Mouse (Mus musculus) megakaryocyte-erythroid progenitor cell, adult 5-6 weeks (primary cell): ENCODE data around the gene Camk2n2. TPM values are rescaled to one million over a fixed set of nuclear protein-coding genes. Genes with fewer than 3 reads are reported as not detected.

Experiments
- ATAC-seq: replicated peaks from 2 replicates; pipeline ENCODE4 v1.8.0; 2016; ENCODE audit warnings: mild to moderate bottlenecking, inconsistent platforms; ENCODE audit not compliant: severe bottlenecking, poor library complexity, low FRiP score, low TSS enrichment
- total RNA-seq, 2 experiments: library from RNA; stranded (forward) in 1 of 2; stranded (reverse) in 1 of 2; fragments of 200-1000, 215-1000 nt in 1 of 2; fragments of >200 nt in 1 of 2; fragmentation: Nextera tagmentation in 1 of 2; gene quantifications; 2 replicates each; pipeline ENCODE4 v1.2.3; 2014 to 2017

Gene Camk2n2
- total RNA-seq, 2 experiments from 2014 or later = not detected

GRCm38 (mm10) chr16:20611357-20612227, 9.5 kb downstream of the Camk2n2 start, which contains the start of the genes Eef1akmt4, Gm49333 and Alg3:
Eef1akmt4 (plus strand) TSS chr16:20611593.
Gm49333 (plus strand) TSS chr16:20611610.
Alg3 (minus strand) TSS chr16:20611735.
- ATAC-seq = peak; percentile 97

GRCm38 (mm10) chr16:20610501-20611356, 10.4 kb downstream of the Camk2n2 start:
- ATAC-seq = peak; percentile 69

GRCm38 (mm10) chr16:20604705-20605104, 16.4 kb downstream of the Camk2n2 start:
- no peak for ATAC-seq

GRCm38 (mm10) chr16:20600511-20600910, 20.6 kb downstream of the Camk2n2 start:
- no peak for ATAC-seq

- ATAC-seq = no peak
These were observed 24.2 kb downstream of the Camk2n2 start for GRCm38 (mm10) chr16:20596687-20597441.

GRCm38 (mm10) chr16:20595737-20596136, 25.4 kb downstream of the Camk2n2 start:
- ATAC-seq = no peak

- ATAC-seq = peak; percentile 85
These were observed 25.9 kb downstream of the Camk2n2 start for GRCm38 (mm10) chr16:20595060-20595673.

GRCm38 (mm10) chr16:20591076-20591705, 29.9 kb downstream of the Camk2n2 start:
- no peak for ATAC-seq

GRCm38 (mm10) chr16:20590680-20591038, 30.4 kb downstream of the Camk2n2 start:
- ATAC-seq = no peak

- ATAC-seq = no peak
These were observed 31.0 kb downstream of the Camk2n2 start for GRCm38 (mm10) chr16:20589939-20590679.

GRCm38 (mm10) chr16:20589366-20589938, 31.6 kb downstream of the Camk2n2 start, which contains the start of gene Vwa5b2:
Vwa5b2 (plus strand) TSS chr16:20589471.
- ATAC-seq = no peak

Other genes starting within 250 kb of the Camk2n2 start
- 71.7 and 81.0 TPM in 2 replicates for gene Abcc5, start 194.9 kb downstream of the Camk2n2 start, total RNA-seq (2014; fragmentation: Nextera tagmentation)
- gene Abcc5, start 194.9 kb downstream of the Camk2n2 start, total RNA-seq (2017) = 29.2 and 40.1 TPM in 2 replicates
- gene Eif2b5, start 122.5 kb downstream of the Camk2n2 start, total RNA-seq (2014; fragmentation: Nextera tagmentation) = 80.8 and 82.4 TPM in 2 replicates
- gene Eif2b5, start 122.5 kb downstream of the Camk2n2 start, total RNA-seq (2017) = 108 TPM in 2 replicates
- gene Dvl3, start 104.3 kb downstream of the Camk2n2 start, total RNA-seq (2014; fragmentation: Nextera tagmentation) = 27.7 and 32.8 TPM in 2 replicates
- 2.7 and 3.3 TPM in 2 replicates for gene Dvl3, start 104.3 kb downstream of the Camk2n2 start, total RNA-seq (2017)
- 166 and 200 TPM in 2 replicates for gene Ap2m1, start 85.8 kb downstream of the Camk2n2 start, total RNA-seq (2014; fragmentation: Nextera tagmentation)
- gene Ap2m1, start 85.8 kb downstream of the Camk2n2 start, total RNA-seq (2017) = 113 and 150 TPM in 2 replicates
- 42.8 and 60.5 TPM in 2 replicates for gene Abcf3, start 72.7 kb downstream of the Camk2n2 start, total RNA-seq (2014; fragmentation: Nextera tagmentation)
- gene Abcf3, start 72.7 kb downstream of the Camk2n2 start, total RNA-seq (2017) = 38.7 and 42.9 TPM in 2 replicates
- gene Vwa5b2, start 31.8 kb downstream of the Camk2n2 start, total RNA-seq (2014; fragmentation: Nextera tagmentation) = not detected in 2 replicates
- gene Vwa5b2, start 31.8 kb downstream of the Camk2n2 start, total RNA-seq (2017) = not detected in 2 replicates
- 13.3 and 32.7 TPM in 2 replicates for gene Eef1akmt4, start 9.7 kb downstream of the Camk2n2 start, total RNA-seq (2014; fragmentation: Nextera tagmentation)
- 5.4 and 6.5 TPM in 2 replicates for gene Eef1akmt4, start 9.7 kb downstream of the Camk2n2 start, total RNA-seq (2017)
- gene Gm49333, start 9.7 kb downstream of the Camk2n2 start, total RNA-seq (2014; fragmentation: Nextera tagmentation) = not detected in 2 replicates
- not detected in 2 replicates for gene Gm49333, start 9.7 kb downstream of the Camk2n2 start, total RNA-seq (2017)
- 28.7 and 36.6 TPM in 2 replicates for gene Alg3, start 9.6 kb downstream of the Camk2n2 start, total RNA-seq (2014; fragmentation: Nextera tagmentation)
- 24.3 and 33.1 TPM in 2 replicates for gene Alg3, start 9.6 kb downstream of the Camk2n2 start, total RNA-seq (2017)
- gene Ece2, start 8.5 kb upstream of the Camk2n2 start, total RNA-seq (2014; fragmentation: Nextera tagmentation) = not detected in 2 replicates
- not detected in 2 replicates for gene Ece2, start 8.5 kb upstream of the Camk2n2 start, total RNA-seq (2017)
- gene Psmd2, start 30.4 kb upstream of the Camk2n2 start, total RNA-seq (2014; fragmentation: Nextera tagmentation) = 234 and 246 TPM in 2 replicates
- 233 and 271 TPM in 2 replicates for gene Psmd2, start 30.4 kb upstream of the Camk2n2 start, total RNA-seq (2017)
- 287 and 336 TPM in 2 replicates for gene Eif4g1, start 47.0 kb upstream of the Camk2n2 start, total RNA-seq (2014; fragmentation: Nextera tagmentation)
- 332 and 405 TPM in 2 replicates for gene Eif4g1, start 47.0 kb upstream of the Camk2n2 start, total RNA-seq (2017)
- gene Fam131a, start 72.0 kb upstream of the Camk2n2 start, total RNA-seq (2014; fragmentation: Nextera tagmentation) = not detected in 2 replicates
- gene Fam131a, start 72.0 kb upstream of the Camk2n2 start, total RNA-seq (2017) = 0.85 TPM in 1 of 2 replicates, not detected in the other
- 81.4 and 97.1 TPM in 2 replicates for gene Polr2h, start 96.4 kb upstream of the Camk2n2 start, total RNA-seq (2014; fragmentation: Nextera tagmentation)
- 103 and 142 TPM in 2 replicates for gene Polr2h, start 96.4 kb upstream of the Camk2n2 start, total RNA-seq (2017)
- 16.7 and 29.1 TPM in 2 replicates for gene Clcn2, start 96.5 kb upstream of the Camk2n2 start, total RNA-seq (2014; fragmentation: Nextera tagmentation)
- gene Clcn2, start 96.5 kb upstream of the Camk2n2 start, total RNA-seq (2017) = 4.9 and 8.0 TPM in 2 replicates
- gene Chrd, start 111.8 kb upstream of the Camk2n2 start, total RNA-seq (2014; fragmentation: Nextera tagmentation) = not detected in 2 replicates
- not detected in 2 replicates for gene Chrd, start 111.8 kb upstream of the Camk2n2 start, total RNA-seq (2017)
- gene Thpo, start 113.2 kb upstream of the Camk2n2 start, total RNA-seq (2014; fragmentation: Nextera tagmentation) = not detected in 2 replicates
- gene Thpo, start 113.2 kb upstream of the Camk2n2 start, total RNA-seq (2017) = not detected in 2 replicates